Mouse (Mus musculus) spleen, postnatal 10 days (tissue): ENCODE results near the gene Taar2.

ENCODE experiments used
- DNase-seq, 2 experiments: peaks; one replicate each; pipeline ENCODE4 v3.0.0; 2021 to 2022; ENCODE audit warnings: low spot score in 2 of 2

Taar2 gene

GRCm38 (mm10) chr10:23938312-23938711 lies at the start of gene Taar2:
Taar2 (plus strand) TSS chr10:23938572.
- DNase-seq, result no peak

GRCm38 (mm10) chr10:23892987-23893386 lies 45.4 kb upstream of the Taar2 start:
- DNase-seq, result no peak

- no peak for DNase-seq
Measured at GRCm38 (mm10) chr10:23894601-23895349, 43.6 kb upstream of the Taar2 start, which contains the start of gene Vnn1. Vnn1 (plus strand) TSS chr10:23894688.

GRCm38 (mm10) chr10:23895376-23895775 lies 43.0 kb upstream of the Taar2 start:
- no peak for DNase-seq

GRCm38 (mm10) chr10:23901119-23901518 lies 37.3 kb upstream of the Taar2 start:
- DNase-seq, result no peak

- DNase-seq, result no peak
Measured at GRCm38 (mm10) chr10:23905661-23906060, 32.7 kb upstream of the Taar2 start.

GRCm38 (mm10) chr10:23920056-23920455 lies 18.3 kb upstream of the Taar2 start, which contains the start of gene Taar1:
Taar1 (plus strand) TSS chr10:23920356.
- DNase-seq, result no peak

GRCm38 (mm10) chr10:23922468-23922867 lies 15.9 kb upstream of the Taar2 start:
- no peak for DNase-seq

GRCm38 (mm10) chr10:23923941-23924340 lies 14.4 kb upstream of the Taar2 start:
- no peak for DNase-seq

GRCm38 (mm10) chr10:23937613-23938012 lies 759 bp upstream of the Taar2 start:
- DNase-seq, result no peak

- DNase-seq, result peak in 1 of 2 experiments; percentile 49
Measured at GRCm38 (mm10) chr10:23942465-23942864, 4.1 kb downstream of the Taar2 start.

GRCm38 (mm10) chr10:23948026-23948425 lies 9.7 kb downstream of the Taar2 start:
- no peak for DNase-seq

GRCm38 (mm10) chr10:23949508-23950005 lies 11.2 kb downstream of the Taar2 start, which contains the start of gene Taar3:
Taar3 (plus strand) TSS chr10:23949558.
- DNase-seq, result no peak

GRCm38 (mm10) chr10:23951714-23952113 lies 13.3 kb downstream of the Taar2 start:
- no peak for DNase-seq

- DNase-seq, result no peak
Measured at GRCm38 (mm10) chr10:23959071-23959470, 20.7 kb downstream of the Taar2 start.

- DNase-seq, result no peak
Measured at GRCm38 (mm10) chr10:23960444-23960915, 22.1 kb downstream of the Taar2 start, which contains the start of gene Taar4. Taar4 (plus strand) TSS chr10:23960494.

- no peak for DNase-seq
Measured at GRCm38 (mm10) chr10:23963444-23963843, 25.1 kb downstream of the Taar2 start.

- no peak for DNase-seq
Measured at GRCm38 (mm10) chr10:23964921-23965610, 26.7 kb downstream of the Taar2 start.

- no peak for DNase-seq
Measured at GRCm38 (mm10) chr10:23970656-23971165, 32.3 kb downstream of the Taar2 start, which contains the start of gene Taar5. Taar5 (plus strand) TSS chr10:23970706.

- no peak for DNase-seq
Measured at GRCm38 (mm10) chr10:23971256-23971655, 32.9 kb downstream of the Taar2 start.

- DNase-seq, result no peak
Measured at GRCm38 (mm10) chr10:23977958-23978357, 39.6 kb downstream of the Taar2 start.
